Mouse (Mus musculus) forebrain, embryonic 11.5 days (tissue): Measurements from ENCODE around the gene Gng2. TPM values are rescaled to one million over a fixed set of nuclear protein-coding genes. Genes with fewer than 3 reads are reported as not detected.

Source experiments
- ATAC-seq: fragments of 200-750 bp; cut with Nextera tagmentation; replicated peaks from 2 replicates; pipeline ENCODE4 v1.8.0; 2017; ENCODE audit warnings: moderate TSS enrichment; ENCODE audit not compliant: low FRiP score
- DNase-seq: peaks from one replicate; pipeline ENCODE4 v3.0.0-alpha.2; 2017; ENCODE audit warnings: low spot score
- H3K27ac ChIP-seq: fragments of 300-500 bp; sonication (generic); 2 replicates; pipeline ENCODE4 v1.5.1; 2014; ENCODE audit warnings: low read depth, low read length
- H3K27me3 ChIP-seq: fragments of 300-500 bp; sonication (generic); 2 replicates; pipeline ENCODE4 v1.6.1; 2014; ENCODE audit warnings: mild to moderate bottlenecking, low read length, mixed read lengths; ENCODE audit not compliant: control insufficient read depth, insufficient read depth
- H3K36me3 ChIP-seq: fragments of 300-500 bp; sonication (generic); 2 replicates; pipeline ENCODE4 v1.6.1; 2014; ENCODE audit warnings: mild to moderate bottlenecking, low read length, moderate library complexity, mixed read lengths; ENCODE audit not compliant: control insufficient read depth, insufficient read depth
- H3K4me1 ChIP-seq: fragments of 300-500 bp; sonication (generic); replicated peaks from 2 replicates; pipeline ENCODE4 v1.6.1; 2014; ENCODE audit warnings: low read length, mixed read lengths; ENCODE audit not compliant: control insufficient read depth, insufficient read depth
- H3K4me2 ChIP-seq: fragments of 300-500 bp; sonication (generic); 2 replicates; pipeline ENCODE4 v1.6.1; 2014; ENCODE audit warnings: low read depth, mild to moderate bottlenecking, low read length, moderate library complexity, mixed read lengths; ENCODE audit not compliant: severe bottlenecking
- H3K4me3 ChIP-seq: fragments of 300-500 bp; sonication (generic); 2 replicates; pipeline ENCODE4 v1.5.1; 2014; ENCODE audit warnings: low read depth, low read length
- H3K9ac ChIP-seq: fragments of 300-500 bp; sonication (generic); 2 replicates; pipeline ENCODE4 v1.6.1; 2014; ENCODE audit warnings: low read length
- H3K9me3 ChIP-seq: fragments of 300-500 bp; sonication (generic); 2 replicates; pipeline ENCODE4 v1.6.1; 2016; ENCODE audit warnings: low read length, mixed read lengths; ENCODE audit not compliant: control insufficient read depth
- WGBS: fragments of 180-500 bp; shearing (Covaris S2); extraction: QIAGEN DNeasy Blood & Tissue Kit; methylation state at CpG from one replicate; pipeline ENCODE4 v1.1.7; 2014; 5-methylcytosine and 5-hydroxymethylcytosine counted together
- polyA plus RNA-seq: library from polyadenylated mRNA; unstranded; fragments of >200 nt; fragmentation: Nextera tagmentation; extraction: Ambion mirVana; gene quantifications from 2 replicates; pipeline ENCODE4 v1.2.1, GENCODE M21; 2014

The Gng2 gene
- polyA plus RNA-seq, 1 experiment from 2014 or later: 142 TPM

DNA sequence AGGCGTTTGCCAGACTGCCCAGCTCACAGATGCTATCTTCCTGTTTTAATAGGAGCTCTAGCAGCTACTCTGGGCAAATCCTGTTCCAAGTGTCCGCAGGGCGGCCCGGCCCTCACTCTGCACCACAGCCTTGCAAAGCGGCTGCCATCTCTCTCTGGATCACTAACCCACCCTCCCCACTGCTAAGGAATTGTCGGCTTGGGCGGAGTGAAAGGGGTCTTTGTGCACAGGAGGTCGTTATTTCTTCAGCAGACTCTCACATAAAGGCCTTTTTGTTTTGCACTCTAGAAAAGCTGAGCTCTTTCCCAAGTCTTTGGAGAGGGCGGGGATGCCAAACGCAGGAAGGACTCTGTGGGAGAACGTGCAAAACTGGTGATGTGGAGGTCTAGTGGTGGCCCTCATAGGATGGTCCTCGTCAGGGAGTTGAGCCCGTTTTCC lies 57.2 kb downstream of the Gng2 start:
- 5% methylated on average over 13 of the region's 13 CpGs for WGBS
- DNase-seq: peak; percentile 82

GRCm38 (mm10) chr14:19919789-19920188 lies 57.6 kb downstream of the Gng2 start:
- peaks cover 5% of the 10 kb centered on the region; the same call in 1 of the 2 replicates for H3K36me3 ChIP-seq
- peaks cover 4% of the 10 kb centered on the region; the same call in 1 of the 2 replicates for H3K9me3 ChIP-seq
- ATAC-seq: peak; percentile 24
- WGBS: 44% methylated on average over 7 of the region's 7 CpGs
- H3K27me3 ChIP-seq: no peaks in the 10 kb centered on the region
- peaks cover 12% of the 10 kb centered on the region; the same call in 1 of the 2 replicates for H3K4me1 ChIP-seq
- H3K27ac ChIP-seq: peak overlapping the region; percentile 93
- no peak for DNase-seq
- peak overlapping the region; percentile 32 for H3K9ac ChIP-seq
- H3K4me3 ChIP-seq: no peak overlapping the region
- peak overlapping the region; percentile 21; the same call in 1 of the 2 replicates for H3K4me2 ChIP-seq

More for the DNA sequence above, 57.2 kb downstream of the Gng2 start:
- Histone ChIP-seq H3K4me1 (peaks cover 12% of the 10 kb centered on the region; the same call in 1 of the 2 replicates), H3K4me3 (no peak overlapping the region), H3K9ac (peak overlapping the region; percentile 32), H3K36me3 (peaks cover 5% of the 10 kb centered on the region; the same call in 1 of the 2 replicates), H3K9me3 (peaks cover 4% of the 10 kb centered on the region; the same call in 1 of the 2 replicates), H3K27me3 (no peaks in the 10 kb centered on the region), H3K4me2 (peak overlapping the region; percentile 21; the same call in 1 of the 2 replicates), H3K27ac (peak overlapping the region; percentile 93)
- peak; percentile 91 for ATAC-seq

GRCm38 (mm10) chr14:19917534-19917933 lies 59.9 kb downstream of the Gng2 start:
- H3K27me3 ChIP-seq: no peaks in the 10 kb centered on the region
- peaks cover 12% of the 10 kb centered on the region; the same call in 1 of the 2 replicates for H3K4me1 ChIP-seq
- WGBS: 93% methylated on average over 7 of the region's 7 CpGs
- DNase-seq (no peak), ATAC-seq (no peak)
- no peak overlapping the region for H3K4me3 ChIP-seq
- H3K9me3 ChIP-seq: no peaks in the 10 kb centered on the region
- no peaks in the 10 kb centered on the region; the same call in 1 of the 2 replicates for H3K36me3 ChIP-seq
- no peak overlapping the region for H3K4me2 ChIP-seq
- no peak overlapping the region for H3K9ac ChIP-seq
- H3K27ac ChIP-seq: no peak overlapping the region

GRCm38 (mm10) chr14:19916315-19916714 lies 61.1 kb downstream of the Gng2 start:
- H3K4me1 ChIP-seq: peaks cover 10% of the 10 kb centered on the region; the same call in 1 of the 2 replicates
- ATAC-seq (no peak), DNase-seq (no peak)
- no peak overlapping the region for H3K9ac ChIP-seq
- no peak overlapping the region for H3K4me2 ChIP-seq
- no peaks in the 10 kb centered on the region for H3K9me3 ChIP-seq
- 84% methylated on average over 2 of the region's 2 CpGs for WGBS
- H3K4me3 ChIP-seq: no peak overlapping the region
- H3K36me3 ChIP-seq: no peaks in the 10 kb centered on the region; the same call in 1 of the 2 replicates
- no peaks in the 10 kb centered on the region for H3K27me3 ChIP-seq
- no peak overlapping the region for H3K27ac ChIP-seq

- H3K27me3 ChIP-seq: no peaks in the 10 kb centered on the region
- H3K27ac ChIP-seq: no peak overlapping the region
- no peak for DNase-seq
- no peak for ATAC-seq
- no peaks in the 10 kb centered on the region; the same call in 1 of the 2 replicates for H3K36me3 ChIP-seq
- no peaks in the 10 kb centered on the region for H3K4me1 ChIP-seq
- H3K9ac ChIP-seq: no peak overlapping the region
- H3K9me3 ChIP-seq: no peaks in the 10 kb centered on the region
- no peak overlapping the region for H3K4me2 ChIP-seq
- WGBS: 91% methylated on average over 3 of the region's 3 CpGs
- no peak overlapping the region for H3K4me3 ChIP-seq
Observed at GRCm38 (mm10) chr14:19912891-19913290, 64.5 kb downstream of the Gng2 start.

DNA sequence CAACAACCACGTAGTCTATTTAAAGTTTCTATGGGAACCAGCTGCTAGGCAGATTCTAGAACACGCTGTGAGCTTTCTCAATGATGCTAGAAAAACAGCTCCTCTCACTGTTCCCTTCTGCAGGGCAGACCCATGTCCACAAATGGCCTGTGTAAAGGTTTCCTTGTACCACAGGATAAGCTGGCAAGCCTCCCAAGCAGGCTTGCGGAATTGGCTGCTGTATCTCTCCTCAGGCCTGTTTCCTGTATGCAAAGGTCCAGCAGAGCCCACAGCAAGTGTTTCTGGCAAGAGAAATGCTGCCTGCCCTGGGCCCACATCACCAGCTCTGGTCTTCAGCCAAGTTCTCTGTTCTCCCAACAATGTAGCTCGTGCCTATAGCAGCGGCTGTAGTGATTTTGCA lies 71.8 kb downstream of the Gng2 start:
- 82% methylated on average over 5 of the region's 5 CpGs for WGBS
- no peak for ATAC-seq
- DNase-seq: no peak
- no peak overlapping the region for H3K9ac ChIP-seq
- peak overlapping the region; percentile 13; the same call in 1 of the 2 replicates for H3K27ac ChIP-seq
- no peaks in the 10 kb centered on the region for H3K36me3 ChIP-seq
- no peaks in the 10 kb centered on the region for H3K9me3 ChIP-seq
- peaks cover 4% of the 10 kb centered on the region; the same call in 1 of the 2 replicates for H3K4me1 ChIP-seq
- H3K27me3 ChIP-seq: no peaks in the 10 kb centered on the region
- H3K4me3 ChIP-seq: no peak overlapping the region
- H3K4me2 ChIP-seq: no peak overlapping the region

DNA sequence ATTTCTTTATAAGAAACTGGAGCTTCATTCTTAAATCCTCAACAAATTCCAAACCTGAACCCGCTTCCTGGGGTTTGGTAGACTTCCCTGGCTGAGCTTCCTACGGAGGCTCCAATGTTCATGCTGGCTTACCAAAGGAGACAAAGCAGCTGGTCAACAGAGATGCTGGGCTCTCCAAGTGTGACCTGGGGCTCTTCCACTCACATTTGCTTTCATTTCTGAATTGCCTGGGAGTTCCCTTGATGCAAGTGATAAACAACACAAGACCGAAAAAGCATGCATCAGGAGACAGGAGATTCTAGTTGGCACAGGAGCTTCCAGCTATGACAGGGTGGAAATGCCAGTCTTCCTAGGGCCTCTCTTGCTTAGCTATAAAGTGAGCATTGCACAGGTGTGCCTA lies 72.6 kb downstream of the Gng2 start:
- Histone ChIP-seq H3K36me3 (no peaks in the 10 kb centered on the region), H3K9ac (no peak overlapping the region), H3K27ac (no peak overlapping the region), H3K9me3 (no peaks in the 10 kb centered on the region), H3K4me2 (no peak overlapping the region), H3K27me3 (no peaks in the 10 kb centered on the region), H3K4me3 (no peak overlapping the region), H3K4me1 (peaks cover 4% of the 10 kb centered on the region; the same call in 1 of the 2 replicates)
- DNase-seq: no peak
- 24% methylated on average over 3 of the region's 3 CpGs for WGBS
- no peak for ATAC-seq

DNA sequence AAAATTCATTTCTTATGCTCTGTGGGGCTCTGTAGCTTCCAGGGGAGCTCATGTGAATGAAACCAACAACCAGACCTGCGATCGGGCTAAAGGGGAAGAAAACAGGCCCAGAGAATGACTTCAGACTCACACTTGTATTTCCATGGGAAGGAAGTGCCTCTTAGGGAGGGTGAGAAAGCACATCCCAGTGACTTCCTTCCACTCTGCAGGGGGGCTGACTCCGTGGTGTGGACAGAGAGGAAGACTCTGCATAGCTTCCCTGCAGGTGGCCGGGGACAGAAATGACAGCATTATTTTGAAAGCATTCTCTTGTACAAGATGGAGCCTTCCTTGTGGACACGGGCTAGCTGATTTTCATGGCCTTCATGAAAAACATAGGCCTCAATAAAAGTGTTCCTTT lies 73.4 kb downstream of the Gng2 start:
- Histone ChIP-seq H3K36me3 (no peaks in the 10 kb centered on the region), H3K27me3 (no peaks in the 10 kb centered on the region), H3K9ac (no peak overlapping the region), H3K27ac (0 out of 2 replicates have a peak overlapping the region, but pooled peaks have one; percentile 27), H3K4me1 (peaks cover 4% of the 10 kb centered on the region; the same call in 1 of the 2 replicates), H3K9me3 (no peaks in the 10 kb centered on the region), H3K4me2 (no peak overlapping the region), H3K4me3 (no peak overlapping the region)
- 40% methylated on average over 5 of the region's 5 CpGs for WGBS
- no peak for ATAC-seq
- no peak for DNase-seq

DNA sequence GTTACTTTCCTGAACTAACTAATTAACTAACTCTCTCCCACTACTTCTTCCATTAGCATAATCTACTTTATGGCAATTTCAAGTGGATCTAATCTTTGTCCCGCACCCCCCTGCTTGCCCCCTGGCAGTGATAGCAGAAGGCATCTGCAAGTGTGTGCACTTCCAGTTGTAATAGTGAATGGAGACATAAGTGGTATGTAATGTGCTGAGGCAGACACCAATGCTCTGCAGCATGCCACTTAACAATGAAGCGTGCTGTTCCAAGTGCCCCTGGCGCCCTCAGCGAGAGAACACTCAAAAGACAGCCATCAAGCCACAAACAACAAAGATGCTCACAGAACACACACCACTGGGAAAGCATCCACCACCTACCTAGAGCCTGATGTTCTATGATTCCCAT lies 76.9 kb downstream of the Gng2 start:
- H3K27me3 ChIP-seq: no peaks in the 10 kb centered on the region
- H3K27ac ChIP-seq: no peak overlapping the region
- H3K4me1 ChIP-seq: peaks cover 4% of the 10 kb centered on the region; the same call in 1 of the 2 replicates
- ATAC-seq (no peak; the same call in 1 of the 2 replicates), DNase-seq (no peak)
- no peaks in the 10 kb centered on the region for H3K9me3 ChIP-seq
- H3K9ac ChIP-seq: no peak overlapping the region
- H3K36me3 ChIP-seq: no peaks in the 10 kb centered on the region
- no peak overlapping the region for H3K4me2 ChIP-seq
- H3K4me3 ChIP-seq: no peak overlapping the region
- WGBS: 65% methylated on average over 4 of the region's 4 CpGs
